8 mouse cellular contexts compared by ENCODE assay signal in the genomic region with DNA sequence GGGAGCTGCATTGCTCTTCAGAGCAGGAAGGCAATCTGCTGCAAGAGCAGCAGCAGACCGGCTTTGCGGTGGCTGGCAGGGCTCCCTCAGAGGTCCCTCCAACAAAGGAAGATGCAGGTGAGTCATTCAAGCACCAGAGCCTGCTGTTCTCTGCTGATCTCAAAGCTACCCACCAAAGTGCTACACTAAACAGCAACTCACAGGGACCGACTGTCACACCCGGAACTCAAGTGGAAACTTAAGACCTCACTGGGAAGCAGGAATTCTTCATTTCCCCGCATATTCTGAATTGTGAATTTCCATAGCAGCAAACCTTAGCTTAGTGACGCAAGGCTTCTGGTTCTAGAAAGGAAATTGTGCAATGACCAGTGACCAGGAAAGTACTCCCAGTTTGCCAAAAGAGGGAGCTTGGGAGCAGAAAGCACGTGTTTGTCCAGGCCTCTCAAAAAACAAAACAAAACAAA. TPM values are rescaled to one million over a fixed set of nuclear protein-coding genes. Genes with fewer than 3 reads are reported as not detected.
DNase-seq lines count a peak whose midpoint lies in the region; ATAC-seq and TF ChIP-seq lines count a peak whose summit lies in the region.

No protein-coding gene starts in this region.

- no peak overlapping the region for H3K4me2 ChIP-seq in heart, embryonic 15.5 days
- no peak overlapping the region for H3K4me2 ChIP-seq in forebrain, embryonic 16.5 days (ENCODE audit: low read length)

- intact Hi-C loops in left cerebral cortex, adult 2 months (cut with DNase I), result loop anchor here (2.0 to 5.0 kb wide), 2 partner anchors 44 to 65 kb away; partner anchors contain the start of genes Atp2a2 and Ift81

- no peak overlapping the region for H3K9ac ChIP-seq in heart, embryonic 15.5 days
- no peak overlapping the region for H3K9ac ChIP-seq in forebrain, embryonic 16.5 days (replicated peaks; ENCODE audit: low read depth, low read length)

- H3K4me1 ChIP-seq in heart, embryonic 15.5 days (replicated peaks), result peaks cover 39% of the 10 kb centered on the region
- peaks cover 4% of the 10 kb centered on the region; the same call in 1 of the 2 replicates for H3K4me1 ChIP-seq in forebrain, embryonic 16.5 days (replicated peaks; ENCODE audit: control insufficient read depth, insufficient read depth, low read length)

- TF ChIP-seq CTCF in left cerebral cortex, adult 2 months (IDR thresholded peaks at IDR 0.05), result peak; percentile 71

- no peaks in the 10 kb centered on the region for H3K27me3 ChIP-seq in heart, embryonic 15.5 days
- H3K27me3 ChIP-seq in forebrain, embryonic 16.5 days (replicated peaks; ENCODE audit: control insufficient read depth, insufficient read depth, low read length), result no peaks in the 10 kb centered on the region

- H3K36me3 ChIP-seq in heart, embryonic 15.5 days, result no peaks in the 10 kb centered on the region
- H3K36me3 ChIP-seq in forebrain, embryonic 16.5 days (ENCODE audit: control insufficient read depth, insufficient read depth), result no peaks in the 10 kb centered on the region

- H3K9me3 ChIP-seq in heart, embryonic 15.5 days (replicated peaks), result no peaks in the 10 kb centered on the region
- no peaks in the 10 kb centered on the region for H3K9me3 ChIP-seq in forebrain, embryonic 16.5 days (ENCODE audit: control insufficient read depth, low read length)

- ATAC-seq in heart, embryonic 15.5 days (replicated peaks; ENCODE audit: insufficient number of reproducible peaks, insufficient read depth, low FRiP score, low read depth), result no peak
- no peak for ATAC-seq in forebrain, embryonic 16.5 days

- WGBS in heart, embryonic 15.5 days, result 32% methylated on average over 7 of the region's 7 CpGs
- WGBS in forebrain, embryonic 16.5 days, result 54% methylated on average over 7 of the region's 7 CpGs

- peak; percentile 38 for DNase-seq in layer of hippocampus, adult 9-10 months (ENCODE audit: low spot score)
- DNase-seq in layer of hippocampus, adult 8-10 months (ENCODE audit: low spot score in 2 of 2), result no peak
- peak; percentile 88 for DNase-seq in Muller cell, postnatal 12 days (ENCODE audit: inconsistent ontology term)
- DNase-seq in cerebellum, adult 8-10 months, result peak; percentile 76
- DNase-seq in left cerebral cortex, adult 2 months (ENCODE audit: extremely low spot score in 1 of 2, low spot score in 2 of 2), result peak in 1 of 2 experiments; percentile 43
- peak; percentile 16 for DNase-seq in retina, postnatal 7 days (ENCODE audit: low read depth, low spot score)

- peak overlapping the region; percentile 73 for H3K27ac ChIP-seq in heart, embryonic 15.5 days
- peak overlapping the region; percentile 76 for H3K27ac ChIP-seq in left cerebral cortex, adult 2 months
- no peak overlapping the region for H3K27ac ChIP-seq in forebrain, embryonic 16.5 days (ENCODE audit: low read length)

- no peak overlapping the region for H3K4me3 ChIP-seq in heart, embryonic 15.5 days
- H3K4me3 ChIP-seq in left cerebral cortex, adult 2 months, result no peak overlapping the region
- H3K4me3 ChIP-seq in forebrain, embryonic 16.5 days (replicated peaks; ENCODE audit: low read length), result no peak overlapping the region

RNA-seq across cellular contexts. Expression of gene Atp2a2, which starts 45.3 kb away (rescaled TPM):
- 100 to 1,000 TPM; 558 to 681 (median 612) TPM for total RNA-seq in layer of hippocampus, adult 8-10 months (2022)
- 288 and 291 TPM in 2 replicates for polyA plus RNA-seq in heart, embryonic 15.5 days (2015; fragmentation: Nextera tagmentation; extraction: Ambion mirVana)
- total RNA-seq in left cerebral cortex, adult 2 months (2021), result 100 to 1,000 TPM; 670 to 735 TPM
- polyA plus RNA-seq in forebrain, embryonic 16.5 days (2015; fragmentation: Nextera tagmentation; extraction: Ambion mirVana), result 39.6 and 42.8 TPM in 2 replicates

Comparison
In these comparisons a context has a peak if more than half of its experiments do, and no peak if none do; other contexts are left out.
1. DNase-seq: peak in layer of hippocampus, adult 9-10 months (single experiment), Muller cell, postnatal 12 days (single experiment), cerebellum, adult 8-10 months (single experiment) and retina, postnatal 7 days (single experiment); none in layer of hippocampus, adult 8-10 months (0 of 2).